Mouse (Mus musculus) forelimb bud, embryonic 11.5 days (tissue): ENCODE data around the gene Tjp3.

Source experiments
- DNase-seq: peaks from one replicate; pipeline ENCODE4 v3.0.0-alpha.2; 2012; ENCODE audit warnings: low read depth, low spot score

Tjp3 gene

GRCm38 (mm10) chr10:81291511-81292104 is at the start of gene Tjp3:
Tjp3 (minus strand) TSS chr10:81291581.
- no peak for DNase-seq

GRCm38 (mm10) chr10:81340551-81341332 is 49.4 kb upstream of the Tjp3 start:
- DNase-seq: no peak

GRCm38 (mm10) chr10:81336558-81336957 is 45.2 kb upstream of the Tjp3 start:
- DNase-seq: no peak

GRCm38 (mm10) chr10:81335393-81336340 is 44.3 kb upstream of the Tjp3 start:
- DNase-seq: no peak

- no peak for DNase-seq
Measured at GRCm38 (mm10) chr10:81334324-81334723, 42.9 kb upstream of the Tjp3 start.

GRCm38 (mm10) chr10:81332277-81332676 is 40.9 kb upstream of the Tjp3 start:
- no peak for DNase-seq

- no peak for DNase-seq
Measured at GRCm38 (mm10) chr10:81330007-81330406, 38.6 kb upstream of the Tjp3 start.

GRCm38 (mm10) chr10:81329194-81329975 is 38.0 kb upstream of the Tjp3 start:
- no peak for DNase-seq

GRCm38 (mm10) chr10:81328386-81328785 is 37.0 kb upstream of the Tjp3 start, which contains the start of gene Tbxa2r:
Tbxa2r (plus strand) TSS chr10:81328731.
- DNase-seq: no peak

GRCm38 (mm10) chr10:81327959-81328358 is 36.6 kb upstream of the Tjp3 start:
- no peak for DNase-seq

GRCm38 (mm10) chr10:81326858-81327257 is 35.5 kb upstream of the Tjp3 start:
- DNase-seq: no peak

- DNase-seq: no peak
Measured at GRCm38 (mm10) chr10:81325781-81326180, 34.4 kb upstream of the Tjp3 start.

- no peak for DNase-seq
Measured at GRCm38 (mm10) chr10:81325176-81325575, 33.8 kb upstream of the Tjp3 start.

GRCm38 (mm10) chr10:81323791-81324530 is 32.6 kb upstream of the Tjp3 start:
- no peak for DNase-seq

- DNase-seq: no peak
Measured at GRCm38 (mm10) chr10:81323141-81323775, 31.9 kb upstream of the Tjp3 start.

GRCm38 (mm10) chr10:81322444-81322843 is 31.1 kb upstream of the Tjp3 start:
- no peak for DNase-seq

GRCm38 (mm10) chr10:81321436-81321835 is 30.1 kb upstream of the Tjp3 start:
- no peak for DNase-seq

GRCm38 (mm10) chr10:81320550-81321347 is 29.4 kb upstream of the Tjp3 start, which contains the start of gene Cactin:
Cactin (plus strand) TSS chr10:81321103.
- DNase-seq: peak; percentile 100
